Mouse (Mus musculus) inflammation-experienced regulatory T-cells, adult 6 months (primary cell): ENCODE results near the gene Sh3kbp1. TPM values are rescaled to one million over a fixed set of nuclear protein-coding genes. Genes with fewer than 3 reads are reported as not detected.

Experiments used
- ATAC-seq: one replicate; pipeline ENCODE4 v1.8.0; 2017
- polyA plus RNA-seq, 3 experiments: library from polyadenylated mRNA; unstranded; fragments of 100-300 nt; shearing (Covaris generic); gene quantifications; one replicate each; pipeline ENCODE4 v1.2.1; 2017

The Sh3kbp1 gene
- polyA plus RNA-seq, 3 experiments from 2014 or later = 240 to 325 (median 290) TPM

DNA sequence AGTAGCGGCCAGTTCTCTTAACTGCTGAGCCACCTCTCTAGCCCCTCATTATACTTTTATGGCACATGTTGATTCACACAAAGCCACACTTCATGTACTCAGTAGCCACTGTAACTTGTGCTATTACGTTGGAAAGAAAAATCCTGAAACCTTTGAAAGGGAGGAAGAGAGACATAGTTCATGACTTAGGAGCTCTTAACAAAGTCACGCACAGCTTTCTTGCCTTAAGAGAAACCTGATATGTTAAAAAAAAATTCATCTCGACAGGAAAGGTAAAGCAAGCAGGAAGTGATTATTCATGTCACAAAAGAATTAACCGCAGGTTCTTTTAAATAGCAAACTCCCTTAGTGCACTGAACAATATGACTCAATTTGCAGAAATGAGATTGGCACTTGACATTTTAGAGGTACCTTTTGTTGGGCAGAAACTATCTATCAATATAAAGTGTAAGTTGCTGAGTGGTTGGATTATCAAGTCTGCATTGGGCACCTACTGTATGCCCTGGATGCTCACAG is 51.3 kb downstream of the Sh3kbp1 start:
- ATAC-seq = peak; percentile 56

- ATAC-seq = no peak
Observed at GRCm38 (mm10) chrX:159685521-159685920, 58.4 kb downstream of the Sh3kbp1 start.

- peak; percentile 89 for ATAC-seq
Observed at GRCm38 (mm10) chrX:159686850-159687249, 59.8 kb downstream of the Sh3kbp1 start.

DNA sequence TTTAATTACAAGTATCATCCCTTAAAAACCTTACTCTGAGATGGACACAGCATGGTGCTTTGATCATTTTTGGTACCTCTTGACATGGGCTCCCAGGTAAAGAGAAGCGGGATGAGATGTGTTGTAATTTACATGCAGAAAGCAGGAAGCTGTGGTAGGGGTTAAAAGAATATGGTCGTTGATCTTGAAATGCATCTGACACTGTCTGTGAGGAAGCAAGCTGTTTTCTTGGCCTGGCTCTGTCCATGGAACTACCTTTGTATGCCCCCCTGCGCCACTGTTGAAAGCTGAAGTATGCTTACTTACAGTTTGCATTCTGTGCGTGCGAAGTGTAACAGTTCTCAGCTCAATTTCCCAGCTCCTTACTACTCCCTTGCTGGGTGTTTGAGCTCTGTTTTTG is 61.6 kb downstream of the Sh3kbp1 start:
- no peak for ATAC-seq

- peak; percentile 40 for ATAC-seq
Observed at GRCm38 (mm10) chrX:159689785-159690416, 62.8 kb downstream of the Sh3kbp1 start.

DNA sequence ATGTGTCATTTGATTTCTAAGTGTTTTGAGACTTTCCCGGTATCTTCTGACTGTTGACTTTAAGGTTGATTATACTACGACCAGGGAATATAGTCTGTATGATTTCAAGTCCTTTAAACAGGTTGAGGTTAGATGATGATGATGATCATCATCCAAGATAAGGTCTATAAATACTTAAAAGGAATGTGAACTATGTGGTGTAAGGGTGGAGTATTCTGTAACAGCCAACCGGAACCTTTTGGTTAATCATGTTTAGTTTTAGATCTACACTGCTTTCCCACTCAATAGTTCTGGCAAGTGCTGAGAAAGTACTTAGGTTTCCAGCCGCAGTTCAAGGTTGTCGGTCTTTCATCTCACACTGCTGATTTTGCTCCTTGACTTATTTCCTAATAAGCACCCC is 66.1 kb downstream of the Sh3kbp1 start:
- ATAC-seq = peak; percentile 29

DNA sequence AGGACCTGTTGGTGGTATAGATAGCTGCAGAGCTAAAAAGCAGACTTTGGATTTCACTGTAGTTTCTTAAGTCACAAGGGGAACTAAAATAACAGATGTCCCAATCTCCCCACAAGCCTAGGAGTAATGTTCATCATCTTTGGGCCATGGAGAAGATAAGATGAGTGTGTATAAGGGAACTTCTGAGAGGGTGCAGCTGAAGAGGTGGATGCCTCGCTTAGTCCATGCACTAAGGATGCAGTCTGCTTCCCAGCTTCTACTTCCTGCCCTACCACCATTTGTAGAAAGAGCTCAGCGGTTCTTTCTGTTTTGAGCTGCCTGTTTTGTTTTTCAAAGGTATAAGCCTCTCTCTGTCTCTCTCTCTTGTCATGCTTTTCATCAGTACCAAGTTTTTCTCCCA is 69.5 kb downstream of the Sh3kbp1 start:
- ATAC-seq = peak; percentile 57

- peak; percentile 80 for ATAC-seq
Observed at GRCm38 (mm10) chrX:159697030-159697454, 70.0 kb downstream of the Sh3kbp1 start.

- ATAC-seq = no peak
Observed at GRCm38 (mm10) chrX:159702850-159703249, 75.8 kb downstream of the Sh3kbp1 start.

- no peak for ATAC-seq
Observed at GRCm38 (mm10) chrX:159704381-159705004, 77.4 kb downstream of the Sh3kbp1 start.

GRCm38 (mm10) chrX:159705412-159705811 is 78.3 kb downstream of the Sh3kbp1 start:
- no peak for ATAC-seq

DNA sequence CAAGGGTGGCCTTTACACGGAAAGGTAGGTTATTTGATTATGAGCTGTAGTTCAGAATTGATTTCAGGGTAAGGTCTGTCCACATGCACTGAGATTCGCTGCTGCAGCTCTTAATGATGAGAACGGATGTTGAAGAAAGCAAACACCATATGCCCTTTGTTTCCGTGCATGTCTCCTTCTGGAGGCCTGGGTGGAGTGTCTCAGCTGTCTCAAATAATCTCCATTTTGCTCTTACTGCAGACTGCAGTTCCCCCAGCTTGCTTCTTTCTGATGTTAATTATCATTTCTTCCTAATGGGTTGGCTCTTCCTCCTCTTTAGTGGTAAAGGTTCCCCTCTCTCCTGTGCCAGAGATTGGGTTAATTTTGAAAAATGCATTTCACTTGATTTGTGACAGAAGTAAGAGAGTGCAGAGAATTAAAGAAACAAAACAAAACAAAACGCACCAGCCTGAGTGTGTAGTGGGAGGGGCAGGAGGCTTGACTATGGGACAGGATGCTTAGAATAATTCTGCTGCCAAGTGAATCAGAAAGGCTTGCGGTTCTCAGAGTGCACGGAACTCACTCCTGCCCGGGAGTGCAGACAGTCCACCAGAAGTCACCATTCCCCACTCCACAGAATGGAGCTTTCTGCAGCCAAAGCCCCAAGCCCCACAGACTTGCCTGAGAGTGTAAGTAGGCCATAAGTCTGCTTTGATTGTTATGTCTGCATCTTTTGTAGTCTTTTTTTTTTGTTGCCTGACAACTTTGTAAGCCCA is 81.2 kb downstream of the Sh3kbp1 start:
- peak; percentile 83 for ATAC-seq

- no peak for ATAC-seq
Observed at GRCm38 (mm10) chrX:159709296-159709695, 82.2 kb downstream of the Sh3kbp1 start.

- peak; percentile 36 for ATAC-seq
Observed at GRCm38 (mm10) chrX:159711070-159712029, 84.3 kb downstream of the Sh3kbp1 start.

- ATAC-seq = no peak
Observed at GRCm38 (mm10) chrX:159713191-159713590, 86.1 kb downstream of the Sh3kbp1 start.

DNA sequence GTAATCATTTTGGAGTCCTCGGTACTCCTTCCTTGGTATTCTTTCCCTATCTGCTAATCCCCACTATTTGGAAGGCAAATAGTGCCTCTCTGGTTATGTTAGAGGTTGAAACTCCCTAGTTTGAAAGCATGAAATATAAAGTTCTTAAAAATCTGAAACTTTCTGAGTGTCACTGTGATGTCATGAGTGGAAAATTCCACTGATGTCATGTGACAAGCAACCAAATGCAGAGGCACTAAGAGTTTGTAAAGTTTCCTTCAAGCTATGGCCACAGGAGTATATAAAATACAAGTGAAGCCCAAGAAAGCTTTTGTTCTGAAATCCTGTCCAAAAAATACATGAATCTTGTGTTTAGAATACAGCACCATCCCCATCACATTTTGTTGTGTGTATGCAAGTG is 94.3 kb downstream of the Sh3kbp1 start:
- ATAC-seq = peak; percentile 78

- no peak for ATAC-seq
Observed at GRCm38 (mm10) chrX:159731421-159731820, 104.3 kb downstream of the Sh3kbp1 start.

DNA sequence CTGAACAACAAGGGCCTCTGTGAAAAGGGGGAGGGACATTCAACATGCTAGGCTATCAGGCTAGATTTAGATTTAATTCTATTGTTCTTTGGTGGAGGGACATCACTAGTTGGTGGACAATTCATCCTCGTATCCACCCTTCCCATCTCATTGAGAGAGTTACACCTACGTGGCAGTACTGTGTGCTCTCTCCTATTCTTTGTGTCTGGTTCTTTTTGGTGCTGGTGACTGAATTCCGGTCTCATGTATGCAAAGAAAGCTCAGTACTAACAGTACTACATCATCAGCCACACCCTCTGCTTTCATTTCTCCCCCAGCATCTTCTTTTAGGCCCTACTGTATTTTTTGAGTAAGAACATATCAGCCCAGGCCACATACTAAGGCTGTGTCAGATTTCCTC is 105.8 kb downstream of the Sh3kbp1 start:
- ATAC-seq = peak; percentile 27

DNA sequence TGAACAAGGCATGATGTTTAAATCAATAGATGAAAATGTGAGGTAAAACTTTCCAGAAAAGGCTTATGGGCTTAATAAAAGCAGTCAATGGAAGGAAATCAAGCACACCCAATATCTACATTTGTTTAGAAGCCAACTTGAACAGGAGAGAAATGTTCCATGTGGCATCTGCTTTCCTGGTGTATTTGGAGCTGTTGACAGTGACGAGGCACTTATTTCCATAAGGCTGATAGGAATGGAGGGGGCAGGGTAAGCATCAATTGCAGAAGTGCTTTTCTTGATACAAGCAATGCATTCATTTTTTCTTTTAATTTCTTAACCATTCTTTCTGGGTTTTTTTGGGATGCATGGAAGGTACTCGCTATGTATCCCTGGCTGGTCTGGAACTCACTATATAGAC is 106.9 kb downstream of the Sh3kbp1 start:
- ATAC-seq = no peak

- ATAC-seq = peak; percentile 36
Observed at GRCm38 (mm10) chrX:159735513-159736099, 108.5 kb downstream of the Sh3kbp1 start.

GRCm38 (mm10) chrX:159737344-159737743 is 110.3 kb downstream of the Sh3kbp1 start:
- ATAC-seq = no peak

DNA sequence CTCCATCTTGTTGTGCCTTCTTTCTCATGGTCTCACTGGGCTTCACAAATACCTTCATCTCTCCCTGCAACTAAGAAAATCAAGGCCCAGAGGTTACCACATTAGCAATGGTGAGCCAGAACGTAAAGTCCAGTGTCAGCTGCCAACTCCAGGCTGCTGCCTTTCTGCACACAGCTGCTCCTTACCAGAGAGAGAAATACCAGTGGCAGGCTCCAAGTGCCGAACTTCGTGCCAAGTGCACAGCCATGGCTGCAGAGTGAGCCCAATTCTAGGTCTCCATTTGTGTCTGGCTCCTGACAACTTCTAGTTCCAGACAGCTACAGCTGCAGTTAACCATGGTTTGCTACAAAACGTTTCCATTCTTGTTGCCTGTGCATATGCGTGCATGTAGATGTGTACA is 117.0 kb downstream of the Sh3kbp1 start:
- ATAC-seq = no peak
